Mouse (Mus musculus): ENCODE measurements around the gene Lce3f. TPM values are rescaled to one million over a fixed set of nuclear protein-coding genes. Genes with fewer than 3 reads are reported as not detected.

The Lce3f gene
- polyA plus RNA-seq (2015; fragmentation: Nextera tagmentation; extraction: Ambion mirVana): 3,312 and 3,341 TPM in 2 replicates

DNA sequence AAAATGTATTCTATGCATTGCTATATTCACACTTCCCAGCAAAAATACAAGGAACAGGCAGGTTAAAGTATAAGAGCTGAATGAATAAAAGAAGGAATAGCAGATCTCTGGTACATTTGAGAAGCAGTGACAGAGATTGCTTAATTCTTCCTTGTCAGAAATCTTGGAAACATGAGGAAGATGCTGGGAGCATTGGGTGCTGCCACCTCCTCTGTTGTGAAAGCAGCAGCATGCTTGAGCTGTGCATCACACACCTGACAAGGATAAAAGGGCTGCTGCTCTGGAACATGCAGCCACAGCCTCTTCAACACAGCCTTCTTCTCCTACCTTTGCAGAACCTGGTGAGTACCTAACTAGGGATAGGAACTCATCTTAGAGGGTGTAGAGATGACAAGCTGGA is at the start of gene Lce3f:
Lce3f (plus strand) TSS at position 301 of the 400 bp plus-strand sequence.
- Histone ChIP-seq H3K9ac (ENCODE audit: low read length) (no peak within 1 kb of the TSS), H3K36me3 (ENCODE audit: control insufficient read depth, insufficient read depth, low read length) (no peaks in the 10 kb centered on the region), H3K27me3 (ENCODE audit: control insufficient read depth, insufficient read depth, low read length) (no peaks in the 10 kb centered on the region), H3K27ac (replicated peaks) (no peak within 1 kb of the TSS), H3K4me2 (replicated peaks; ENCODE audit: low read depth) (no peak within 1 kb of the TSS), H3K4me3 (ENCODE audit: low read depth, low read length) (no peak within 1 kb of the TSS), H3K4me1 (replicated peaks; ENCODE audit: control insufficient read depth, insufficient read depth) (no peaks in the 10 kb centered on the region), H3K9me3 (ENCODE audit: control insufficient read depth, low read length) (no peaks in the 10 kb centered on the region)
- DNase-seq (ENCODE audit: low spot score) (no peak), ATAC-seq (ENCODE audit: low FRiP score, low TSS enrichment) (no peak)
- TF ChIP-seq EP300 (optimal IDR thresholded peaks at IDR 0.05) (no peak), CTCF (IDR thresholded peaks at IDR 0.05; ENCODE audit: low read depth) (no peak)

DNA sequence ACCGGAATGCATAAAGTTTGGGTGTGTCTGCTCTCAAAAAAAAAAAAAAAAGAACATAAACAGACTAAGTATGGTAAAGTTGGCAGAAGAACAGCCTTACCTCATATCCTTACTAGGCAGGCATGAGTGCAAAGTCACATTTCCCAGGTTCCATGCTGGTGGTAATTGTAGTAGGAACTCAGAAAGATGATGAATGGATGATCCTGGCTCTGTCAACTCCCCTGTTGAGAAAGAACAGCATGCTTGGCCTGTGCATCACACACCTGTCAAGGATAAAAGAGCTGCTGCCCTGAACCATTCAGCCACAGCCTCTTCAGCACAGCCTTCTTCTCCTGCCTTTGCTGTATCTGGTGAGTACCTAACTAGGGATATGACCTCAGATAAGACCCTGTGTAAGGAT is 47.8 kb upstream of the Lce3f start, which contains the start of gene Lce3c:
Lce3c (plus strand) TSS at position 301 of the 400 bp plus-strand sequence.
- no peak for ATAC-seq (ENCODE audit: low FRiP score, low TSS enrichment)
- DNase-seq (ENCODE audit: low spot score): no peak
- H3K9me3 ChIP-seq (ENCODE audit: control insufficient read depth, low read length): no peaks in the 10 kb centered on the region
- H3K27me3 ChIP-seq (ENCODE audit: control insufficient read depth, insufficient read depth, low read length): no peaks in the 10 kb centered on the region
- H3K4me3 ChIP-seq (ENCODE audit: low read depth, low read length): no peak within 1 kb of the TSS
- TF ChIP-seq CTCF (IDR thresholded peaks at IDR 0.05; ENCODE audit: low read depth) (no peak), EP300 (optimal IDR thresholded peaks at IDR 0.05) (no peak)
- H3K9ac ChIP-seq (ENCODE audit: low read length): no peak within 1 kb of the TSS
- no peaks in the 10 kb centered on the region for H3K36me3 ChIP-seq (ENCODE audit: control insufficient read depth, insufficient read depth, low read length)
- H3K27ac ChIP-seq (replicated peaks): no peak within 1 kb of the TSS
- no peaks in the 10 kb centered on the region for H3K4me1 ChIP-seq (replicated peaks; ENCODE audit: control insufficient read depth, insufficient read depth)
- 47% methylated on average over 1 of the region's 1 CpGs for WGBS
- H3K4me2 ChIP-seq (replicated peaks; ENCODE audit: low read depth): no peak within 1 kb of the TSS

DNA sequence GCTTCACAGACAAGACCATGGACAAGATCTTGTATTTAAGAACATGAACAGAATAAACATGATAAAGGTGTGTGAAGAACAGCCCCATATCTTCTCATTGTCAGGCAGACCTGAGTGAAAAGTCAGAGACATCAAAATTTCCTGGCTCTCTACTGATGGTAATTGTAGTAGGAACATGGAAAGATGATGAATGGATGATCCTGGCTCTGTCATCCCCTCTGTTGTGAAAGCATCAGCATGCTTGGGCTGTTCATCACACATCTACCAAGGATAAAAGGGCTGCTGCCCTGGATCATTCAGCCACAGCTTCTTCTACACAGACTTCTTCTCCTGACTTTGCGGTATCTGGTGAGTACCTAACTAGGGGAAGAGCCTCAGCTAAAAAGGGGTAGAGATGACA is 34.9 kb upstream of the Lce3f start, which contains the start of gene Lce3d:
Lce3d (plus strand) TSS at position 301 of the 400 bp plus-strand sequence.
- Histone ChIP-seq H3K36me3 (ENCODE audit: control insufficient read depth, insufficient read depth, low read length) (no peaks in the 10 kb centered on the region), H3K4me2 (replicated peaks; ENCODE audit: low read depth) (no peak within 1 kb of the TSS), H3K27me3 (ENCODE audit: control insufficient read depth, insufficient read depth, low read length) (no peaks in the 10 kb centered on the region), H3K9me3 (ENCODE audit: control insufficient read depth, low read length) (no peaks in the 10 kb centered on the region), H3K9ac (ENCODE audit: low read length) (no peak within 1 kb of the TSS), H3K27ac (replicated peaks) (no peak within 1 kb of the TSS), H3K4me1 (replicated peaks; ENCODE audit: control insufficient read depth, insufficient read depth) (no peaks in the 10 kb centered on the region), H3K4me3 (ENCODE audit: low read depth, low read length) (no peak within 1 kb of the TSS)
- TF ChIP-seq CTCF (IDR thresholded peaks at IDR 0.05; ENCODE audit: low read depth) (no peak), EP300 (optimal IDR thresholded peaks at IDR 0.05) (no peak)
- WGBS: 96% methylated on average over 1 of the region's 1 CpGs
- no peak for ATAC-seq (ENCODE audit: low FRiP score, low TSS enrichment)
- no peak for DNase-seq (ENCODE audit: low spot score)

- Histone ChIP-seq H3K4me2 (replicated peaks; ENCODE audit: low read depth) (no peak within 1 kb of the TSS), H3K9me3 (ENCODE audit: control insufficient read depth, low read length) (no peaks in the 10 kb centered on the region), H3K27me3 (ENCODE audit: control insufficient read depth, insufficient read depth, low read length) (no peaks in the 10 kb centered on the region), H3K9ac (ENCODE audit: low read length) (no peak within 1 kb of the TSS), H3K27ac (replicated peaks) (no peak within 1 kb of the TSS), H3K4me1 (replicated peaks; ENCODE audit: control insufficient read depth, insufficient read depth) (no peaks in the 10 kb centered on the region), H3K4me3 (ENCODE audit: low read depth, low read length) (no peak within 1 kb of the TSS), H3K36me3 (ENCODE audit: control insufficient read depth, insufficient read depth, low read length) (no peaks in the 10 kb centered on the region)
- WGBS: 92% methylated on average over 2 of the region's 2 CpGs
- DNase-seq (ENCODE audit: low spot score) (no peak), ATAC-seq (ENCODE audit: low FRiP score, low TSS enrichment) (no peak)
- TF ChIP-seq EP300 (optimal IDR thresholded peaks at IDR 0.05) (no peak), CTCF (IDR thresholded peaks at IDR 0.05; ENCODE audit: low read depth) (no peak)
These were observed 25.3 kb upstream of the Lce3f start, which contains the start of gene Lce3e for GRCm38 (mm10) chr3:92966761-92967160. Gene Lce3e, plus strand, starts transcription at chr3:92967061.

DNA sequence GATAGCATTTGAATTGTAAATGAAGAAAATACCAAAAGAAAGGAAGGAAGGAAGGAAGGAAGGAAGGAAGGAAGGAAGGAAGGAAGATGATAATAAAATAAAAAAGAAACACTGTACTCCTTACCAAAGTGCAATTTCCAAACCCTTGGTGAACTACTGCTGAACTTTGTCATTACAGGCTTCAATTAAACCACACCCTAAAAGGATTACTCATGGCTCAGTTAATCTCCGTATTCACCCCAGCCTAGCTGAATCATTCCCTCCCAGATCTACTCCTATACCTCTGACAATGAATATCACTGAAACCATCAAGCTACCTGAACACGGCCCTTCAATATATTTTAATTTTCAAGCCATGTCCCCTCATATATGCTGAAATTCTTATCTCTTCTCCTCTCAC is 13.5 kb upstream of the Lce3f start:
- Histone ChIP-seq H3K4me2 (replicated peaks; ENCODE audit: low read depth) (no peak overlapping the region), H3K9ac (ENCODE audit: low read length) (no peak overlapping the region), H3K9me3 (ENCODE audit: control insufficient read depth, low read length) (no peaks in the 10 kb centered on the region), H3K27ac (replicated peaks) (0 out of 2 replicates have a peak overlapping the region, but pooled peaks have one; percentile 49), H3K4me1 (replicated peaks; ENCODE audit: control insufficient read depth, insufficient read depth) (no peaks in the 10 kb centered on the region), H3K36me3 (ENCODE audit: control insufficient read depth, insufficient read depth, low read length) (no peaks in the 10 kb centered on the region), H3K27me3 (ENCODE audit: control insufficient read depth, insufficient read depth, low read length) (no peaks in the 10 kb centered on the region), H3K4me3 (ENCODE audit: low read depth, low read length) (no peak overlapping the region)
- TF ChIP-seq CTCF (IDR thresholded peaks at IDR 0.05; ENCODE audit: low read depth) (no peak), EP300 (optimal IDR thresholded peaks at IDR 0.05) (peak; percentile 63)
- 51% methylated on average over 2 of the region's 2 CpGs for WGBS
- DNase-seq (ENCODE audit: low spot score): no peak
- peak; percentile 63; the same call in 1 of the 2 replicates for ATAC-seq (ENCODE audit: low FRiP score, low TSS enrichment)

DNA sequence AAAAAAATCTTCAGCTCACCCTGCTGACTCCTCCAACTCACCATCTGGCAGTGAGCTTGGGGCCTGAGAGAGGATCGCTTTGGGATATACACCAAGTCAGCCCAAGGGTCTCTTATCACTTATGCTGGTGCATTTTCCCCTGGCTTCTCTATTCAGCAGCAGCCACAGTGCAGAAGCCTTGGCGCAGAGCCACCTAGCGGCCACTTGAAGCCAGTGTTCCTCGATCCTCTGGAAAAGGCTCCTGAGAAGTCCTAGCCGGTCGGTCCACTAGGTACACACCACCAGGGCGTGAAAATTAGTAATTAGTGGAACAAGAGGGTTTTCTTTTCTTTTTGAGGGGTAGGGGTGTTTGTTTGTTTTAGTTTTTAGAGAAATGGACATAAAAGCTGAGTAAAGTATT is 6.7 kb downstream of the Lce3f start:
- peak; percentile 67 for DNase-seq (ENCODE audit: low spot score)
- Histone ChIP-seq H3K27me3 (ENCODE audit: control insufficient read depth, insufficient read depth, low read length) (no peaks in the 10 kb centered on the region), H3K4me1 (replicated peaks; ENCODE audit: control insufficient read depth, insufficient read depth) (no peaks in the 10 kb centered on the region), H3K4me3 (ENCODE audit: low read depth, low read length) (no peak overlapping the region), H3K9ac (ENCODE audit: low read length) (no peak overlapping the region), H3K36me3 (ENCODE audit: control insufficient read depth, insufficient read depth, low read length) (no peaks in the 10 kb centered on the region), H3K27ac (replicated peaks) (no peak overlapping the region), H3K9me3 (ENCODE audit: control insufficient read depth, low read length) (no peaks in the 10 kb centered on the region), H3K4me2 (replicated peaks; ENCODE audit: low read depth) (no peak overlapping the region)
- ATAC-seq (ENCODE audit: low FRiP score, low TSS enrichment): peak; percentile 72
- 4% methylated on average over 7 of the region's 7 CpGs for WGBS
- peak; percentile 89 for TF ChIP-seq CTCF (IDR thresholded peaks at IDR 0.05; ENCODE audit: low read depth)
- no peak for TF ChIP-seq EP300 (optimal IDR thresholded peaks at IDR 0.05)
